Mouse (Mus musculus): ENCODE measurements at regions not wholly inside any gene's neighbourhood (a gene's known extent, or its start where the extent isn't known, plus 50 kb on each side); places are given as distances from the start of the nearest gene placed in this dataset.

DNA sequence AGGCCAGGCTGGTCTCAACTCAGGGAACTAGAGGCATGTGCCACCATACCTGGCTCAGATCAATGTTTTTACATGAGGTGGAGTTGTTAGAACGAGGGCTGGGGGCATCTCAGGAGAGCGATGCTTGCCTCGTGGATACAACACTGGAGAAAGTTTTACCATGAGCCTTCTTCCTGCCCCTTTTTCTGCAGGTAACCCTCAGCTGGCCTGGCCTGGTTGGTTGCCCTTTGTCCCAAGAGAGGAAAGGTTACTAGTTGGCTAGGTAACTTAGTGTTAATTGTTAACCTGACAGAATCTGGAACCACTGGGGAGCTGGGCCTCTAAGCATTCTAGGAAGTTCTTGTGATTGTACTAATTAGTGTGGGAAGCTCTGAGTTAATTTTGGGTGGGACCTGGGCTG lies 81.0 kb upstream of the Sertad2 start:
- DNase-seq, result no peak

DNA sequence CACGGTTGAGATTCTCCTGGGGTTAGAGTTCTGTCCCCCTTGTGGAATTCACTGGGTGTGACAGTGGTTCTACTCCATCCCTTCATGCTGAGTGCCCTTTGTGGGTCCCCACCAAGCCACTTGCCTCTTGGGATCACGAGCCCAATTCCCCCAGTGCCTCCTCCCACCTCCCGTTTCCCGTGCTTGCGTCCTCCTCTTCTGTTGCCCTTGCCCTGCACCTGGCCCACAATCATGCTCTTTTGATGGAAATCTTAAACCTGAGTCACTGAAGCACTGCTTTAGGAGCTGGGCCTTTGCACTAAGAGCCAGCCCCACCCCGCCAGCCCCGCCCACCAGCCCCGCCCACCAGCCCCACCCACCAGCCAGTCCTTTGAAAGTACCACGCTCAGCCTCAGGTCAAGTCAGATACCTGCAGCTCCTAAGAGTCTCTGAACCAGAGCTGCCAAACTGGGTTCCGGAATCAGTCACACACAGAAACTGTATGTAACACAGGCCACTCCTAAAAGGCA lies 79.8 kb upstream of the Sertad2 start:
- no peak for DNase-seq

DNA sequence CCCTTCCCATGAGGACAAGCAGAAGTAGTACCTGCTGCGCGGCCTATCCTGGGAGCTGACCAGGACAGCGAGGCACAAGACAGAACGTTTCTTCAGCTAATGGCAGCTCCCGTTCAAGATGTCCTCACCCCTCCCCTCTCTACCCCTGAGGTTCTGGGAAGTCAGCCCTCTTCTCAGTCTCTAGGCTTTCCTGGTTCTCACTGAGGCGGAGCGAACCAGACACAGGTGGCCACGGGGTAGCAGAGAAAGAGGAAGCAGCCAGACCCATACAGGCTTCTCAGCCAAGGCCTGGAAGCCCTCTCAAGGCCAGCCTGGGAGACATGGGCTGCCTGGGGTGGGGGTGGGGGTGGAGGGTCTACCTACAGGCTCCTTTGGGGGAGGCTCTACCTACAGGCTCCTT lies 78.5 kb upstream of the Sertad2 start:
- DNase-seq, result no peak

DNA sequence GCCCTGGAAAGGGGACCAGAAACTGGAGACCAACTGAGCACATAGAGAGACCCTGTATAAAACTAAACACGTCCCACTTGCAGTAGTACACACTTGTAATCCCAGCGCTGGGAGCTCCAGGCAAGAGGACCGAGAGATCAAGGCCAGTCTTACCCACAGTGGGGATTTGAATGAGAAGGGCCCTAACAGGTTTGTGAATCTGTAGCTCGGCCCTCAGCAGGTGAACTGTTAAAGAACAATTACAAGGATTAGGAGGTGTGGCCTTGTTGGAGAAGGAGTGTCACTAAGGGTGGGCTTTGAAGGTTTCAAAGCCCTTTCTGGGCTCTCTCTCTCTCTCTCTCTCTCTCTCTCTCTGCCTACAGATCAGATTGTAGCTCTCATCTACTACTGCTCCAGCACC lies 76.5 kb upstream of the Sertad2 start:
- DNase-seq, result no peak

DNA sequence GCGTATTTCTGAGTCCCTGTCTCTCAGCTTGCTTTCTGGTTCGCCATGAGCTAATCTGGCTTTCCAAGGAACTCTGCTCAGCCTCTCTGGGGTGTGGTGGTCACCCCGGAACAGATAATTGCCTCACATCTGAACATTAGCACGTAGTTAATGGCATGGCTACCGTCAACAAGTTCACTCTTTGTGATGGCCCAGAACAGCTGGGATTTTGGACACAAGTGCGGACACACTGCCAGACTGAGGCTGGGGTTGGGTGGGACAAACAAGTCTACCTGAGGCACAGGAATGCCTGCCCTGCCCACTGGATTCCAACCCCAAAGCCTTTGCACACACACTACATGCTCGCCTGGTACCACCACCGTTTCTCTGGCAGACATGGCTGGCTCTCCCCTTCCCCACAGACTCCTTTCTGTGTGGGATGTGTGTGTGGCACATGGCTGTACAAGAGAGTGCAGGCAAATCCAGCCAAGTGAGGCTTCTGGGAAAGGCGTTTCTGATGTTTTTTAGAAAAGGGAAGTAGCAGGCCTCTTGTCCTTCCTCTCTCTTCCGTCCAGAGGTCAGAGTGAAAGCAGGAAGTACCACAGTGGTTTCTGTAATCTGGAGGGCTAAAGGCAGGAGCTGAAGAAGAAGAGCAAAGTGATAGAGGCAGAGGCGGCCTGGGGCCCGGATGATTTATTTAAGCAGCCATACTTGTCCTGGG lies 74.6 kb upstream of the Sertad2 start:
- no peak for DNase-seq

DNA sequence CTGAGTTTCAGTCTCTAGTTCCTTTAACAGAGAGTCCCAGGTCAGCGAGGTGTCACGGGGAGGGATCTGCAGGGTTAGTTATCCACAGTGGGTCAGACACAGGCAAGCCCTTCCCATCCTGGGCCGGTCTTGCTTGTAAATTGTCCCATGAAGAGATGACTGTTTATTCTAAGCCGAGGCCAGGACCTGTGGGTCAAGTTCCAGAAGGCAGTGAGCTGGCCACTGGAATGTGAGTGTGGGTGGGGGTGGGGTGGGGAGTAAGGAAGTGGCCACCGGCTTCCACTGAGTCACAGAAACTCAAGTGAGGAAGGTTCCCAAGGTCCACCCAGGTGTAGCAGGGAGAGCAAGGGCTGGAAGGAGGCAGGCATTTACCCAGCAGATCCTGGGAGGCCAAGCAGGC lies 73.7 kb upstream of the Sertad2 start:
- DNase-seq, result no peak

DNA sequence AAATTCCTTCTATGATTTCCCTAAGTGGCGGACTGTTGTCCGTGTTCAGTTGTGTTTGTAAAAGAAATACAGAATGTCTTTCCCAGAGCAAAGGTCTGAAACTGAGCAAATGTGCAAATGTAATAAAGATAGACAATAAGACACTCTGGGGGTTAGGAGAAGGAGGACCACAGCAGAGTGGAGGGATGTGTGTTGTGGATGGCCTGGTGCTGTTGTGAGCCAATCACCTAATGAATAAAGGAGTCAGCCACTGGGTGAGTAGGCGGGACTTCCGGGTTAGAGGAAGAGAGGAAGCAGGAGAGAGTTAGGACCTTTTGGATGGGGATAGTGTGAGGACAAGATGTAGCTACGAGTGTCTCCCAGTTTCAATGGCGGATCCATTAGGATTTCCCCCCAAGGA lies 72.7 kb upstream of the Sertad2 start:
- DNase-seq, result no peak

DNA sequence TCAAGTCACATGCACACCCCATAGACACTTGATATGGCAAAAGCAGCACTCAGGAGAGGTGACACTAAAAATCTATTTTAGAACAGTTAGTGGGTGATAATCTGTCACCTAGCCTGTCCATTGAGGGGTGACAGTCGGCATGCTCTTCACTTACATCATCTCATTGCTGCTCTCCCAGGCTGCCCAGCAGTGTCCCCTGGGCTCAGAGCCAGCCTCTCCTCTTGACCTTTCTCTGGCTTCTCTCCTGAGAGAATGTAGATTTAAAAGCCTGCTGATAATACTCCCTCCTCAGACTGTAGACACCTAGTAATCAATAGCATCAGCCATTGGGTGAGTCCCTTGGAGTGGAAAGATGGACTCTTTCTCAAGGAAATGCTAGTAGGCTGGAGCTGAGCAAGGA lies 70.7 kb upstream of the Sertad2 start:
- DNase-seq, result peak; percentile 20

DNA sequence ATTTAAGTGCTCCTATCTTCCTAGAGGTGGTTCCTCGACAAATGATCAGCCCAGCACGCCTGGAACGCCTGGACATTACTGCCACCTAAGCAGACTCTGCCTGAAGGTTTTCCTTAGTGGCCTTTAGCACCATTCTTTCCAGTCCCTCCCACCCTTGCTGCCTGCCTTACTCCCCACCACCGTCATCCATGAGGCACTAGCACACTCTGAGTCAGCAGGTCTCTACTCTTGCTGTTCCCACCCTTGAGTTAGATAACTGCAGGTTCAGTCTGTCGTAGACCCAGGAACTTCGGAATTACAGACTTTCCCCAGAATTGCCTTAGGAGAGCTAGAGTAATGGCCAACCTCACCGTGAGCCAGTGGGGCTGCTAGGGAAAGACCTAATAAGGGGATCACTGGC lies 67.4 kb upstream of the Sertad2 start:
- no peak for DNase-seq

DNA sequence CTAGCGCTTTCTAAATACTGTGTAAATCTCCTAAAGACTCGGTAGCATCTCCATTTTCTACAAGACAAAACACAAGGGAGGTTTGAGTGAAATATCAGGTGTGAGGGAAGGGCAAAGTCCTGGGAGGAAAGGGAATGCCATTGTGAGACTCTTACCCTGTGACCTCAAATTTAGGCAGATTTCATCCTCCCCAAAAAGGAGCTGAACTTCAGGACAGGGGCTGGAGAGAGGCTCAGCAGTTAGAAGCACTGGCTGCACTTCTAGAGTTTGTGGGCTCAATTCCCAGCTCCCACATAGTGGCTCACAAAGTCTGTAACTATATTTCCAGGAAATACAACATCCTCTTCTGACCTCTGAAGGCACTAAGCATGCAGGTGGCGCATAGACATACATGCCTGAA lies 66.6 kb upstream of the Sertad2 start:
- DNase-seq, result no peak

DNA sequence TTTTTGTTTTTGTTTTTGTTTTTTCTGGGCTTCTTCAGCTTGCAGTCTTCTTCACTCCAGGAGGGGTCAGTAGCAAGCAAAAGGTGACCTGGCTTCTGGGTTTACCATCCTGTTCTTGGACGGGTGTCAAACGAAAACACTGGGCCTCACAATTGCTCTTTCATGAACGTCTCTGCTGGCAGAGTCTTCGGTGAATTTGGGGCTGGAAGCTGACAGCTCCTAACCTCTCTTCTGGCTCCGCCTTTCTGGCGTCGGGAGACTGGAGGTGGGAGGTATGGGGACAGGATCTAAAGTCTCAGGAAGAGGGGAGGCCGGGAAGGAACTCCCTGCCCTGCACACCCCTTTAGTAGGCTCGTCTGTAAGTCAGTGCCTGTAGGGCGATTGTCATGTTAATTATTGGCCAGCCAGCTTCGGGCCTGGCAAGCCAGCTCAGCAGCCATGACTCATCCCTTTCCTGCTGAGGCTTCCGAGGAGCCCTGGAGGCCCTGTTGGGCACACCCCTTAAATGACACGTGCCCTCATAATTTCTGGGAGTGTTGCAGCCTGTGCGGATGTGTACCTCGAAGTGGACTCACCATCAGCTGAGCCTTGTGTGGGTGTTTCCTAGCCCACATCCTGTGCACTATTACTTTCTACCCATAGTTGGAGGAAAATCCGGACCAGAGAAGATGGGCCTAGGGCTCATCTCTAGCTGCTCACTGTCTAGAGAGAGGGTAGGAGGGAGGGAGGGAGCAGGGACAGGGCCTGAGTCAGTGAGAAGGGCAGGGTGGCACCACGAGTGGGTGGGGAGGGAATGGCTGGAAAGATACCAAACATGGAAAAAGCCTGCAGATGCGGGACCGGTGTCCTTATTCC lies 65.6 kb upstream of the Sertad2 start:
- peak; percentile 66 for DNase-seq

DNA sequence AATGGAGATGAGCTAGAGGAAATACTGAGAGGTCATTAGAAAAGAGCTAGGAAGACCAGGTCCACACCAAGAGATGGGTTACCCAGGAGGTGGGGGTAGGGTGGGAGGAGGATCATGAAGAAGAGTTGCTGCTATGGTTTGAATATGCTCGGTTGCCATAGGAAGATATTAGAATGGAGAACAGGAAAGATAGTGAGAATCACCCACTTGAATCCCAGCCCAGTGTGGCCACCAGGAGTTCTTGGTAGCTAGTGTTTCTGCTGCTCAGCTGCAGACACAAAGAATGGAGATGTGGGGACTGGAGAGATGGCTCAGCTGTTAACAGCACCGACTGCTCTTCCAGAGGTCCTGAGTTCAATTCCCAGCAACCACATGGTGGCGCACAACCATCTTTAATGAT lies 62.4 kb upstream of the Sertad2 start:
- no peak for DNase-seq

DNA sequence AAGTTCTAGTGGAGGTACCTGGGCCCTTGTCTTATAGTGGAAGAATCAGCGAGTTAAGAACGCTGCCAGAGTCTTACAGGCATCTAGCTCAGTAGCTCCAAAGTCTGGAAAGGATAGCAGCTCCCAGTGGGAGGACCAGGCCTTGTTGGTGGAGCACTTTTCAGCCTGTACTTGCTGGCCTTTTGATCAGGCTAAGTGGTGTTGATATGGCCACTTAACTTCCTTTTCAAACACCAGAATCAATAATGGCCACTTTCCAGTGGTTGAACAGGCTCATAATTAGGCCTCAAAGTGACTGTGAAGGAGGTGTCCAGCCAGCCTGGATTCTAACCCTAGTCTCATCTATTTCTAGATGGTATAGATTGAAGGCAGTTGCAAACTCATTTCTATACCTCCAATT lies 57.7 kb upstream of the Sertad2 start:
- DNase-seq, result no peak
